Mouse (Mus musculus) liver, postnatal 0 days (tissue): ENCODE measurements around the gene Uhrf1. TPM values are rescaled to one million over a fixed set of nuclear protein-coding genes. Genes with fewer than 3 reads are reported as not detected.

Experiments used
- ATAC-seq: fragments of 200-750 bp; cut with Nextera tagmentation; 2 replicates; pipeline ENCODE4 v1.8.0; 2017; ENCODE audit warnings: mild to moderate bottlenecking, moderate library complexity
- DNase-seq: peaks from one replicate; pipeline ENCODE4 v3.0.0-alpha.2; 2016
- H3K27ac ChIP-seq: fragments of 300-500 bp; sonication (generic); 2 replicates; pipeline ENCODE4 v1.5.1; 2014; ENCODE audit warnings: antibody characterized with exemption, moderate library complexity, mild to moderate bottlenecking, low read depth
- H3K27me3 ChIP-seq: fragments of 300-500 bp; sonication (generic); 2 replicates; pipeline ENCODE4 v1.6.1; 2014; ENCODE audit warnings: low read length, control low read depth, mixed read lengths; ENCODE audit not compliant: insufficient read depth
- H3K36me3 ChIP-seq: fragments of 300-500 bp; sonication (generic); replicated peaks from 2 replicates; pipeline ENCODE4 v1.6.1; 2014; ENCODE audit warnings: mild to moderate bottlenecking, control low read depth, low read length, moderate library complexity, mixed read lengths; ENCODE audit not compliant: insufficient read depth
- H3K4me1 ChIP-seq: fragments of 300-500 bp; sonication (generic); 2 replicates; pipeline ENCODE4 v1.6.1; 2014; ENCODE audit warnings: antibody characterized with exemption, mild to moderate bottlenecking, control low read depth; ENCODE audit not compliant: insufficient read depth
- H3K4me2 ChIP-seq: fragments of 300-500 bp; sonication (generic); 2 replicates; pipeline ENCODE4 v1.6.1; 2014; ENCODE audit warnings: low read depth, mild to moderate bottlenecking, low read length, moderate library complexity, mixed read lengths
- H3K4me3 ChIP-seq: fragments of 300-500 bp; sonication (generic); 2 replicates; pipeline ENCODE4 v1.5.1; 2014; ENCODE audit warnings: low read depth, low read length
- H3K9ac ChIP-seq: fragments of 300-500 bp; sonication (generic); replicated peaks from 2 replicates; pipeline ENCODE4 v1.6.1; 2014; ENCODE audit warnings: mild to moderate bottlenecking, moderate library complexity
- H3K9me3 ChIP-seq: fragments of 300-500 bp; sonication (generic); 2 replicates; pipeline ENCODE4 v1.6.1; 2016; ENCODE audit warnings: mild to moderate bottlenecking, control low read depth, low read length, mixed read lengths
- CTCF ChIP-seq: sonication (generic); IDR thresholded peaks from 2 replicates; pipeline ENCODE4 v1.5.1; 2016; ENCODE audit warnings: antibody characterized with exemption, low read depth
- EP300 ChIP-seq: IDR thresholded peaks from 2 replicates; pipeline ENCODE4 v1.6.1; 2016; ENCODE audit warnings: antibody characterized with exemption, low read depth, mild to moderate bottlenecking
- WGBS: fragments of 180-500 bp; shearing (Covaris S2); extraction: QIAGEN DNeasy Blood & Tissue Kit; methylation state at CpG from one replicate; pipeline ENCODE4 v1.1.7; 2014; ENCODE audit not compliant: insufficient replicate concordance; 5-methylcytosine and 5-hydroxymethylcytosine counted together
- polyA plus RNA-seq: library from polyadenylated mRNA; unstranded; fragments of >200 nt; fragmentation: Nextera tagmentation; extraction: Ambion mirVana; gene quantifications from 2 replicates; pipeline ENCODE4 v1.2.1, GENCODE M21; 2015

Gene Uhrf1
- polyA plus RNA-seq, 1 experiment from 2014 or later, result 43.5 TPM

DNA sequence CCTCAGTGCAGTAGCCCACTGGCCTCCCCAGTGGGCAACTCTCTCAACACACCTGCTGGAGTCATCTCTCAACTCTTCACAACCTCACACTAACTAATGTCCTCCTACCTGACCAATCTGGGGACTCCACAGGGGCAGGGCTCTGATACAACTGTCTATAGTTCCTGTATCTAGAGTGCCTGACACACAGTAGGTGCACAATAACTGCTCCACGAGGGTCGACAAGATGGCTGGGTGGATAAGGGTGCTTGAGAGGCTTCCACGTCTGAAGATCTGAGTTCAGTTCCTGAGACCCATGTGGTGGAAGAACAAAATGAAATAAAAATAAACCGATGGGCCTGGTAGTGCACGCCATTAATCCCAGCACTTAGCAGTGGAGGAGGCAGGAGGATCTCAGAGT is 29.1 kb upstream of the Uhrf1 start:
- ATAC-seq (no peak), DNase-seq (no peak)
- WGBS, result 79% methylated on average over 5 of the region's 5 CpGs
- Histone ChIP-seq H3K4me3 (no peak overlapping the region), H3K9ac (no peak overlapping the region), H3K4me2 (no peak overlapping the region), H3K9me3 (no peaks in the 10 kb centered on the region), H3K27me3 (no peaks in the 10 kb centered on the region), H3K27ac (peak overlapping the region; percentile 16), H3K36me3 (peaks cover 31% of the 10 kb centered on the region), H3K4me1 (peaks cover 41% of the 10 kb centered on the region)
- TF ChIP-seq EP300 (no peak), CTCF (no peak)

DNA sequence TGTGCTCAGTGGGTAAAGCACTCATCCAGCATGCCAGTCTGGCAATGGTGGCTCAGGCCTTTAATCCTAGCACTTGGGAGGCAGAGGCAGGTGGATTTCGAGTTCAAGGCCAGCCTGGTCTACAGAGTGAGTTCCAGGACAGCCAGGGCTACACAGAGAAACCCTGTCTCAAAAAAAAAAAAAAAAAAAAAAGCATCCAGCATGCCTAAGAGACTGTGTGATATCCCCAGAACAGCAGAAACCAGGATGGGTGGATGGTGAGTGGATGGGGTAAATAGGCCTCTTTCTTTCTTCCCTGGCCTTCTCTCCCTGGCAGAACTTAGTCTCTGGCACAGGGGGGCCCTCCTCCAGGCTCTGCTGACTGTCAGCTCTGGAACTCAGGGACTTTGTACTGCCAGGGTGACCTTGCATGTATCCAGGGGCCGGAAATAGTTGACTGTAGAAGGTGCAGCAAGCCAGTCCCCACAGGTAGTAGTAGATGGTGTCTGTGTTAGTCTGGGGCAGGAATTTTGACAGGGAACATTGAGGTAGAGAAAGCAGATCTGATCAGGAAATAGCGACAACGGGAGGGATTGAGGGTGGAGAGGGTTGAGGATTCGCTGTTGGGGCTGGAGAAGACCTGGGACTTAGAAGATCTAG is 27.2 kb upstream of the Uhrf1 start:
- peak; percentile 41 for ATAC-seq
- peak; percentile 52 for DNase-seq
- Histone ChIP-seq H3K27me3 (no peaks in the 10 kb centered on the region), H3K9me3 (no peaks in the 10 kb centered on the region), H3K36me3 (peaks cover 34% of the 10 kb centered on the region), H3K4me1 (peaks cover 39% of the 10 kb centered on the region), H3K9ac (peak overlapping the region; percentile 81), H3K4me2 (peak overlapping the region; percentile 88), H3K27ac (peak overlapping the region; percentile 96), H3K4me3 (peak overlapping the region; percentile 76)
- TF ChIP-seq CTCF, result no peak
- no peak for TF ChIP-seq EP300
- WGBS, result 9% methylated on average over 5 of the region's 5 CpGs

DNA sequence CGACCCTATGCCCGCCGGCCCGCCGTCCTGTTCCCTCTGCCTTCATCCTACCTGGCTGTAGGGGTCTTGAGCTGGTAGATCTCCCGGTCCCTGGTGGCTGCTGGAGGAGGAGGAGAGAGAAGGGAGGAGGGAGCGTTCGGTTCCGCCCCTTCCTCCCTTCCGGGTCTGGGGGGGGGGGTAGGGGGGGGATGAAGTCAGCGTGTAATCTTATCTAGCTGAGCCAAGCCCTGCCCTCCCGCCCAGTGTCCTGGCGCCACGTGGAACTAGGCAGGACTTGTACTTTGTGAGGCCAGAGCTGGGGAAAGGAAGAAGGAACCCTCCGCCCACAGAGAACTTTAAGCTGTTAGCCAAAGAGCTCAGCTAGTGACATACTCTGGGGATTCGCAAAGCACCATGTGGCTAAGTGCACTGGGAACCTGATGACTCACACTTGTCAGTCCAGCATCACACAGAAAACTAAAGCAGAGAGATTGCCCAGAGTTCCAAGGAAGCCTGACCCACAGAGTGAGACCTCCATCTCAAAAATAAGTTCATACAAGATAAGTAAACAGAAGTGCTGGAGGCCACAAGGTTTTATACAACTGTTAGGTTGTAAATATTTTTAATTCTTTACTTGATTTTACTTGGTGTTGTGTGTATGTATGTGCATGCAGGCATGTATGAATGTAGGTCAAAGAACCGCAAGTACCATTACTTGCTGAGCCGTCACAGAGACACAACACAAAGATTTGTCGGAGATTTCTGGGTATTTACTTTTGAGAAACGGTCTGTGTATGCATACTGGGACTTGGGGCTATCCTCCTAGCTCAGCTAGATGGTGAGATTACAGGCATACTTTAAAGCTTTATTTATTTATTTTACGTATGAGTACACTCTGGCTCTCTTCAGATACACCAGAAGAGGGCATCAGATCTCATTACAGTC is 26.2 kb upstream of the Uhrf1 start, which contains the start of gene Ticam1:
Gene Ticam1, minus strand, starts transcription at position 144 of the 924 bp plus-strand sequence.
- DNase-seq (peak; percentile 93), ATAC-seq (peak; percentile 86)
- 5% methylated on average over 15 of the region's 21 CpGs for WGBS
- peak within 1 kb of the TSS; percentile 81 for H3K9ac ChIP-seq
- peak within 1 kb of the TSS; percentile 76 for H3K4me3 ChIP-seq
- H3K4me2 ChIP-seq, result peak within 1 kb of the TSS; percentile 88
- no peaks in the 10 kb centered on the region for H3K9me3 ChIP-seq
- peak within 1 kb of the TSS; percentile 96 for H3K27ac ChIP-seq
- peaks cover 31% of the 10 kb centered on the region for H3K36me3 ChIP-seq
- H3K4me1 ChIP-seq, result peaks cover 43% of the 10 kb centered on the region
- H3K27me3 ChIP-seq, result no peaks in the 10 kb centered on the region
- peak; percentile 55 for TF ChIP-seq CTCF
- peak; percentile 87 for TF ChIP-seq EP300

DNA sequence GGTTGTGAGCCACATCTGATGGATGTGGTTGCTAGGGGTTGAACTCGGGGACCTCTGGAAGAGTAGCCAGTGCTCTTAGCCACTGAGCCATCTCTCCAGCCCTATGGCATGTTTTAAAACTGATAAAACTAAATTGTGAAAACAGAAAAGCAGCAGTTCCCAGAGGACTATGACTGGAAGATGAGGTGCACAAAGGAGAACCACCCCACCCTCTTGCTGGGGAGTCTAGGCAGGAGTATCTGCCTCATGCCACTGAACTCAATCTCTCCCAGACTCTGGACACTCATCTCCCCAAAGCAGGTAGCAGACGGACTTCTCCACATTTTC is 25.6 kb upstream of the Uhrf1 start:
- Histone ChIP-seq H3K9ac (peak overlapping the region; percentile 81), H3K36me3 (peaks cover 33% of the 10 kb centered on the region), H3K27ac (peak overlapping the region; percentile 96), H3K4me2 (peak overlapping the region; percentile 88), H3K9me3 (no peaks in the 10 kb centered on the region), H3K4me1 (peaks cover 37% of the 10 kb centered on the region), H3K27me3 (no peaks in the 10 kb centered on the region), H3K4me3 (no peak overlapping the region)
- WGBS, result 30% methylated on average over 2 of the region's 2 CpGs
- ATAC-seq (no peak), DNase-seq (no peak)
- TF ChIP-seq EP300 (no peak), CTCF (no peak)

DNA sequence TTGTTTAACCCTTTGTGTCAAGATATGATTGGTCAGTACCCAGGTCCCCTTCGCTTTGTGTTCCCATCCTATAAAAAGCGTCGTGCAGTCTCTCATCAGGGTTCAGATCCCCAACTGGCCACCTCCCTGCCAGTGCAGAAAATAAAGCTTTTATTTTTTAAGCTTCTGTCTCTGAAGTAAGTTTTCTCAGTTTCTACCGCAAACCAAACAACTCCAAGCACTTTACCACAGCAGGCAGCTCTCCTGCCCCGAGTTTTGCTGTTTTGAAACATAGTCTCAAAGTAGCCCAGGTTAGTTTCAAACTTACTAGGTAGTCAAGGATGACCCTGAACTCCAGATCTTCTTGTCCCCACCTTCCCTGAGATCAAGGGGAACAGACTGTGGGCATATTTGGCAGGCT is 24.8 kb upstream of the Uhrf1 start:
- H3K4me1 ChIP-seq, result peaks cover 31% of the 10 kb centered on the region
- peak overlapping the region; percentile 96 for H3K27ac ChIP-seq

DNA sequence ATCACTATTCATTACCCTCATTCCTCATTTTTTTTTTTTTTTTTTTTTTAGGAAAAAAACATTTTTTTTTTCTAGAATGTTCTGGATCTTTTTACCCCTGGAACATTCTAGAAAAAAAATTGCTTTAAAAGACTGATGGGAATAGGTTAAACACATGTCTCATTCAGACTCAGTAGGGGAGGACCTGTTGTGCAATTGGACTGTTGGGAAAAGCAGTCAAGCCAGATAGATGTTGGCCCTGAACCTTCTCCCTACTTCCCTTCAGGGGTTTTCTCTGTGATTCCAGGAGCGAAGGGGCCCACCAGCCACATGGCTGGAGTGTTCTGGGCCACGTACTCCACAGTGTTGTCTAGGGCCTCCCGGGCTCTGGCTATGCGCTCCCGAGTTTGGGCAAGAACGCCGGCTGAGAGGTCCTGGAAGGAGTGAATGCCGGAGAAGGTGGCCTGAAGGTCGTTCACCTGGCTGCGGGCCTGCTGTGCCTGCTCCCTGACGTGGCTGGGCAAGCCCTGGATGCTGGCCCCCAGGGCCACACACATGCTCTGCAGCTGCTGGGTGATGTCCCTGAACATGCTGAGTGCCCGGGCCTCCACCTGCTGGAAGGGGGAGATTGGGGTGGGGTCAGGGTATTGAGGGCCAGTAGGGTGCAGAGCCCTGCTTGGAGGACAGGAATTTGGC is 23.5 kb upstream of the Uhrf1 start:
- WGBS, result 72% methylated on average over 12 of the region's 12 CpGs
- Histone ChIP-seq H3K27ac (peak overlapping the region; percentile 96), H3K27me3 (no peaks in the 10 kb centered on the region), H3K36me3 (peaks cover 44% of the 10 kb centered on the region), H3K9me3 (no peaks in the 10 kb centered on the region), H3K4me2 (no peak overlapping the region), H3K4me3 (no peak overlapping the region), H3K9ac (no peak overlapping the region), H3K4me1 (peaks cover 27% of the 10 kb centered on the region)
- ATAC-seq (peak; percentile 30), DNase-seq (peak; percentile 67)
- TF ChIP-seq CTCF (no peak), EP300 (no peak; the same call in 1 of the 2 replicates)

More for the DNA sequence above, 24.8 kb upstream of the Uhrf1 start:
- Histone ChIP-seq H3K4me2 (no peak overlapping the region), H3K9ac (no peak overlapping the region; the same call in 1 of the 2 replicates), H3K4me3 (no peak overlapping the region), H3K36me3 (peaks cover 41% of the 10 kb centered on the region), H3K27me3 (no peaks in the 10 kb centered on the region), H3K9me3 (no peaks in the 10 kb centered on the region)
- DNase-seq, result no peak
- WGBS, result 88% methylated on average over 5 of the region's 5 CpGs
- TF ChIP-seq CTCF (no peak), EP300 (no peak)
- no peak for ATAC-seq
